Mouse (Mus musculus): ENCODE measurements around the gene Fev. TPM values are rescaled to one million over a fixed set of nuclear protein-coding genes. Genes with fewer than 3 reads are reported as not detected.

Gene Fev
- polyA plus RNA-seq (2012; rRNA removed) = 0.58 and 1.6 TPM in 2 replicates

GRCm38 (mm10) chr1:74885369-74886042 lies at the start of gene Fev:
Gene Fev (minus strand): TSS chr1:74885419.

GRCm38 (mm10) chr1:74893134-74893855 lies 8.1 kb upstream of the Fev start, which contains the start of gene Cryba2:
Gene Cryba2 (minus strand): TSS chr1:74893143.

GRCm38 (mm10) chr1:74854306-74855056 lies 30.7 kb downstream of the Fev start, which contains the start of gene Cdk5r2:
Gene Cdk5r2 (plus strand): TSS chr1:74854934.

Other genes with a start within 250 kb of the Fev start
- gene Ttll4, start 223.7 kb downstream of the Fev start, polyA plus RNA-seq (2012; rRNA removed) = 33.3 and 38.8 TPM in 2 replicates
- 2.5 and 4.0 TPM in 2 replicates for gene Cyp27a1, start 171.8 kb downstream of the Fev start, polyA plus RNA-seq (2012; rRNA removed)
- 0.07 and 0.98 TPM in 2 replicates for gene Prkag3, start 136.2 kb downstream of the Fev start, polyA plus RNA-seq (2012; rRNA removed)
- 2.6 and 8.3 TPM in 2 replicates for gene Wnt6, start 113.5 kb downstream of the Fev start, polyA plus RNA-seq (2012; rRNA removed)
- 0.34 and 1.1 TPM in 2 replicates for gene Wnt10a, start 93.9 kb downstream of the Fev start, polyA plus RNA-seq (2012; rRNA removed)
- 44.6 and 54.5 TPM in 2 replicates for gene Cdk5r2, start 30.5 kb downstream of the Fev start, polyA plus RNA-seq (2012; rRNA removed)
- gene Cryba2, start 7.7 kb upstream of the Fev start, polyA plus RNA-seq (2012; rRNA removed) = 0.39 and 1.1 TPM in 2 replicates
- 3.0 and 3.1 TPM in 2 replicates for gene Cfap65, start 50.2 kb upstream of the Fev start, polyA plus RNA-seq (2012; rRNA removed)
- gene Ihh, start 66.3 kb upstream of the Fev start, polyA plus RNA-seq (2012; rRNA removed) = 0.60 and 3.4 TPM in 2 replicates
- 3.0 and 3.8 TPM in 2 replicates for gene Nhej1, start 239.8 kb upstream of the Fev start, polyA plus RNA-seq (2012; rRNA removed)
- gene Slc23a3, start 248.5 kb upstream of the Fev start, polyA plus RNA-seq (2012; rRNA removed) = 0.06 and 0.15 TPM in 2 replicates

Data from central nervous system, embryonic 14 days (tissue).